Mouse (Mus musculus): ENCODE data around the gene Slc7a4.

The Slc7a4 gene

DNA sequence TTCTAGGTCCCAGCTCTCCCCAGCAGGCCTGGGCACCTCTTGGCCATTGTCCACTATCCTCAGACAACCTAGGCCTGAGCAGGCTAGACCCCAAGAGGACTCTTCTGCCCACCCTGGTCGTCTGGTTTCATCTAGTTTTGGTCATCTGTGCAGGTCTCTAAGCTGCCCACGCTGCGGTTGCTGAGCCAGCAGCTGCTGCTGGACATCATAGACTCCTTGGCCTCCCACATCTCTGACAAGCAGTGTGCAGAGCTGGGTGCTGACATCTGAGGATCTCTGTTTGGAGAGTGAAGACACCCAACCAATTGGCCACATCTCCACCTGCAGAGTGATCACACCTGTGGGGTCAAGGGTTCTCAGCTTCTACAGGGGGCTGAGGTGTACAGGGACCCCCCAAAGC lies 57.5 kb downstream of the Slc7a4 start:
- DNase-seq (ENCODE audit: extremely low spot score, low read depth, low spot score) = no peak

GRCm38 (mm10) chr16:17524156-17524555 lies 58.9 kb downstream of the Slc7a4 start:
- no peak for DNase-seq (ENCODE audit: extremely low spot score, low read depth, low spot score)
